Mouse (Mus musculus) heart, embryonic 14.5 days (tissue): ENCODE results near the gene Pbx2. TPM values are rescaled to one million over a fixed set of nuclear protein-coding genes. Genes with fewer than 3 reads are reported as not detected.

Experiments used
- ATAC-seq: fragments of 200-750 bp; cut with Nextera tagmentation; 2 replicates; pipeline ENCODE4 v1.8.0; 2017; ENCODE audit warnings: low read depth, moderate TSS enrichment; ENCODE audit not compliant: insufficient number of reproducible peaks, insufficient read depth, low FRiP score
- H3K27ac ChIP-seq, 2 experiments: fragments of 200-500 bp in 1 of 2; fragments of 300-500 bp in 1 of 2; sonication (generic) in 1 of 2; replicated peaks in 1 of 2; 2 replicates each; pipeline ENCODE4 v1.5.1; 2012 to 2014; ENCODE audit warnings: low read depth in 2 of 2, low read length in 2 of 2, control low read depth in 1 of 2, mild to moderate bottlenecking in 1 of 2, mixed read lengths in 1 of 2; ENCODE audit not compliant: control insufficient read depth in 1 of 2, insufficient read depth in 1 of 2
- H3K27me3 ChIP-seq: fragments of 300-500 bp; sonication (generic); 2 replicates; pipeline ENCODE4 v1.6.1; 2014; ENCODE audit warnings: mild to moderate bottlenecking, low read length, control low read depth; ENCODE audit not compliant: control insufficient read depth, insufficient read depth
- H3K36me3 ChIP-seq: fragments of 300-500 bp; sonication (generic); 2 replicates; pipeline ENCODE4 v1.6.1; 2014; ENCODE audit warnings: mild to moderate bottlenecking, control low read depth, low read length, mixed read lengths; ENCODE audit not compliant: control insufficient read depth, insufficient read depth
- H3K4me1 ChIP-seq, 2 experiments: fragments of 200-500 bp in 1 of 2; fragments of 300-500 bp in 1 of 2; sonication (generic) in 1 of 2; 2 replicates each; pipeline ENCODE4 v1.6.1; 2012 to 2014; ENCODE audit warnings: low read length in 2 of 2, control low read depth in 1 of 2, mixed read lengths in 1 of 2; ENCODE audit not compliant: control insufficient read depth in 2 of 2, insufficient read depth in 2 of 2
- H3K4me2 ChIP-seq: fragments of 300-500 bp; sonication (generic); 2 replicates; pipeline ENCODE4 v1.6.1; 2014; ENCODE audit warnings: mild to moderate bottlenecking, low read length
- H3K4me3 ChIP-seq, 2 experiments: fragments of 200-500 bp in 1 of 2; fragments of 300-500 bp in 1 of 2; sonication (generic) in 1 of 2; 2 replicates each; pipeline ENCODE4 v1.5.1; 2012 to 2014; ENCODE audit warnings: low read length in 2 of 2, mild to moderate bottlenecking in 2 of 2, control low read depth in 1 of 2, low read depth in 1 of 2, moderate library complexity in 1 of 2; ENCODE audit not compliant: control insufficient read depth in 1 of 2, insufficient read depth in 1 of 2
- H3K9ac ChIP-seq: fragments of 300-500 bp; sonication (generic); 2 replicates; pipeline ENCODE4 v1.6.1; 2014; ENCODE audit warnings: mild to moderate bottlenecking, low read length
- H3K9me3 ChIP-seq: fragments of 300-500 bp; sonication (generic); 2 replicates; pipeline ENCODE4 v1.6.1; 2016; ENCODE audit warnings: low read length, control low read depth; ENCODE audit not compliant: control insufficient read depth
- WGBS: fragments of 180-500 bp; shearing (Covaris S2); extraction: QIAGEN DNeasy Blood & Tissue Kit; methylation state at CpG from one replicate; pipeline ENCODE4 v1.1.7; 2014; 5-methylcytosine and 5-hydroxymethylcytosine counted together
- polyA plus RNA-seq: library from polyadenylated mRNA; unstranded; fragments of >200 nt; fragmentation: Nextera tagmentation; extraction: Ambion mirVana; gene quantifications from 2 replicates; pipeline ENCODE4 v1.2.1, GENCODE M21; 2014

The Pbx2 gene
- polyA plus RNA-seq, 1 experiment from 2014 or later: 7.9 TPM

DNA sequence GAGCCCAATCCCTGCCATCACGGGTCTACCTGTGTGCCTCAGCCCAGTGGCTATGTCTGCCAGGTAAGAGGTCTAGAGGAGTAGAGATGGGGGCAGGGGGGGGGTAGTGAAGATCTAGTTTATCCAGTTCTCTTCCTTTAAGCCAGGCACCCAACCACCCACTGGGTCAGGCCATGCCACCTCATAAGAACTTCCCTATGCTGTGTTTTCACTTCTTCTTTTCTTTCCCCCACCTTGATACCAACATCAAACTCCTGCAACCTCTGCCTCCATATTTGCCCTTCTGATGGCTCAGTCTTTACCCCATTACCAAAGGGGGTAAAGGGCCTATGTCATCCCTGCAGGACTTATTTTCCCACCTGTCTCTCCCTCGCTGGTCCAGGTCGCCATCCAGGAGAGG is 13.0 kb upstream of the Pbx2 start:
- Histone ChIP-seq H3K4me2 (no peak overlapping the region), H3K27ac (no peak overlapping the region), H3K9ac (no peak overlapping the region), H3K4me1 (no peaks in the 10 kb centered on the region), H3K4me3 (no peak overlapping the region), H3K9me3 (no peaks in the 10 kb centered on the region), H3K27me3 (no peaks in the 10 kb centered on the region), H3K36me3 (no peaks in the 10 kb centered on the region; the same call in none of the 2 replicates)
- no peak for ATAC-seq
- WGBS: 79% methylated on average over 3 of the region's 3 CpGs

- H3K27me3 ChIP-seq: no peaks in the 10 kb centered on the region
- H3K4me3 ChIP-seq: no peak overlapping the region
- H3K9ac ChIP-seq: no peak overlapping the region
- 83% methylated on average over 12 of the region's 12 CpGs for WGBS
- H3K4me2 ChIP-seq: no peak overlapping the region
- peaks cover 6% of the 10 kb centered on the region in 2 experiments; a peak in 2 of 4 replicates for H3K4me1 ChIP-seq
- H3K27ac ChIP-seq: no peak overlapping the region
- no peaks in the 10 kb centered on the region for H3K36me3 ChIP-seq
- no peak for ATAC-seq
- no peaks in the 10 kb centered on the region for H3K9me3 ChIP-seq
These were observed 8.5 kb upstream of the Pbx2 start for GRCm38 (mm10) chr17:34582528-34582927.

GRCm38 (mm10) chr17:34583397-34583796 is 7.7 kb upstream of the Pbx2 start:
- no peak overlapping the region for H3K27ac ChIP-seq
- no peak overlapping the region for H3K4me3 ChIP-seq
- no peaks in the 10 kb centered on the region for H3K27me3 ChIP-seq
- no peaks in the 10 kb centered on the region for H3K36me3 ChIP-seq
- no peak overlapping the region for H3K4me2 ChIP-seq
- no peak for ATAC-seq
- no peaks in the 10 kb centered on the region for H3K9me3 ChIP-seq
- WGBS: 58% methylated on average over 7 of the region's 7 CpGs
- peaks cover 8 to 12% of the 10 kb centered on the region in 2 experiments for H3K4me1 ChIP-seq
- H3K9ac ChIP-seq: no peak overlapping the region

GRCm38 (mm10) chr17:34583819-34584218 is 7.2 kb upstream of the Pbx2 start:
- H3K4me2 ChIP-seq: no peak overlapping the region
- H3K4me1 ChIP-seq: peaks cover 9 to 16% of the 10 kb centered on the region in 2 experiments
- H3K4me3 ChIP-seq: no peak overlapping the region
- no peaks in the 10 kb centered on the region for H3K9me3 ChIP-seq
- H3K36me3 ChIP-seq: no peaks in the 10 kb centered on the region
- H3K27me3 ChIP-seq: no peaks in the 10 kb centered on the region
- H3K27ac ChIP-seq: no peak overlapping the region
- no peak overlapping the region for H3K9ac ChIP-seq
- ATAC-seq: no peak
- 83% methylated on average over 8 of the region's 8 CpGs for WGBS

DNA sequence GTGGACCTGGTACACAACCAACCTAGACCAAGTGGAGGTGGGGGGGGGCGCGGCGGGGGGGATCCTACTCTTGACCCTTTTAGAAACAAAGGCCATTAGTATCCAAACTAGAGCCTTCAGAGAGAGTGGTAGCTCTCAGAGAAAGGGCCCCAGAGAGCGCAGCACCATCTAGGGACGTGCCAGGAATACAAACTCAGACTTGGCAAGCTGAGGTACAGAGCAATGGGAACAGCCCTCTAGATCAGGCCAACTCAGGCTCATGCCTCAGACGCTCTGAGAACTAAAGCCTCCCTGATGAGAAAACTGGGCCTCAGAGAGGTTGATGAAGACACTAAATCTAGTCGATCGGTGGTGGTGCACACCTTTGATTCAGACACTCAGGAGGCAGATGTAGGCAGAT is 5.9 kb upstream of the Pbx2 start:
- Histone ChIP-seq H3K36me3 (no peaks in the 10 kb centered on the region), H3K9ac (no peak overlapping the region), H3K4me3 (no peak overlapping the region), H3K27ac (no peak overlapping the region), H3K27me3 (no peaks in the 10 kb centered on the region), H3K4me1 (peaks cover 13 to 28% of the 10 kb centered on the region in 2 experiments), H3K9me3 (no peaks in the 10 kb centered on the region), H3K4me2 (no peak overlapping the region)
- WGBS: 84% methylated on average over 8 of the region's 8 CpGs
- ATAC-seq: no peak

- H3K36me3 ChIP-seq: no peaks in the 10 kb centered on the region
- peak overlapping the region; percentile 65 to 73 for H3K4me3 ChIP-seq
- no peaks in the 10 kb centered on the region for H3K9me3 ChIP-seq
- H3K9ac ChIP-seq: peak overlapping the region; percentile 86
- peak overlapping the region; percentile 97 for H3K4me2 ChIP-seq
- no peaks in the 10 kb centered on the region for H3K27me3 ChIP-seq
- WGBS: 31% methylated on average over 32 of the region's 32 CpGs
- no peak for ATAC-seq
- H3K27ac ChIP-seq: peak overlapping the region; percentile 81 to 92
- H3K4me1 ChIP-seq: peaks cover 17 to 37% of the 10 kb centered on the region in 2 experiments
These were observed 4.9 kb upstream of the Pbx2 start for GRCm38 (mm10) chr17:34585877-34586771.

GRCm38 (mm10) chr17:34586796-34587422 is 4.2 kb upstream of the Pbx2 start:
- ATAC-seq: peak; percentile 81
- H3K36me3 ChIP-seq: no peaks in the 10 kb centered on the region
- H3K9me3 ChIP-seq: no peaks in the 10 kb centered on the region
- peak overlapping the region; percentile 65 to 73 for H3K4me3 ChIP-seq
- peak overlapping the region; percentile 86 for H3K9ac ChIP-seq
- peak overlapping the region; percentile 81 to 92 for H3K27ac ChIP-seq
- peaks cover 23 to 43% of the 10 kb centered on the region in 2 experiments for H3K4me1 ChIP-seq
- H3K4me2 ChIP-seq: peak overlapping the region; percentile 97
- no peaks in the 10 kb centered on the region for H3K27me3 ChIP-seq
- WGBS: 0% methylated on average over 38 of the region's 38 CpGs
